Mouse (Mus musculus) layer of hippocampus, postnatal 10 days (tissue): ENCODE measurements around the gene Surf4. TPM values are rescaled to one million over a fixed set of nuclear protein-coding genes. Genes with fewer than 3 reads are reported as not detected.
"Not testable (repeated sequence)": the region's sequence is repeated elsewhere in the genome, so short reads cannot be mapped to it uniquely, and the experiment has no call there.

Experiments
- DNase-seq, 2 experiments: peaks; one replicate each; pipeline ENCODE4 v3.0.0; 2021; ENCODE audit warnings: low spot score in 2 of 2
- total RNA-seq, 2 experiments: library from RNA; stranded (reverse); gene quantifications; 2 replicates each; pipeline ENCODE4 v1.2.3; 2021

Gene Surf4
- total RNA-seq, 2 experiments from 2014 or later, result 62.1 to 64.0 TPM

GRCm38 (mm10) chr2:26905936-26906335 lies 27.8 kb downstream of the Surf4 start:
- DNase-seq, result no peak

DNA sequence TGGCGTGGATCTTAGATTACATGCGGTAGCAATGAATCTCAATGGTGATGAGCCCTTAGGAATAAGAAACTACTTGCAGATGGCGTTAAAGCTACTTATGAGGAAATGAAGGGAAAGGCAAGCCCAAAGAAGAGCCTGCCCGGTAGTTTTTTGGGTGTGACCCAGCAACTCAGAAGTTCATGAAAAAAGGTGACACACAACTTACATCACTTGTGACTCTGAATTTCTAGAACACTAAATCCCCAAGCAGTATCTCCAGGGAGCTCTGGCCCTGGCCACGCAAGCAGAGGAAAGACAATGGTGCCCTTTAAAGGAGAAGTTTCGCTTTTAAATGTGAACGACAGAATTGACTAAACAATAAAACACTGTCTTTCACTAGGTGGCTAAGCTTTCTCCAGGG lies 30.4 kb downstream of the Surf4 start:
- no peak for DNase-seq

GRCm38 (mm10) chr2:26902467-26903220 lies 31.1 kb downstream of the Surf4 start, which contains the start of gene Surf6:
TSS of gene Surf6 (minus strand) at chr2:26902879.
- peak; percentile 88 to 90 for DNase-seq

- no peak for DNase-seq
These were observed 31.8 kb downstream of the Surf4 start for GRCm38 (mm10) chr2:26901834-26902400.

GRCm38 (mm10) chr2:26900731-26901130 lies 33.0 kb downstream of the Surf4 start:
- DNase-seq, result no peak

DNA sequence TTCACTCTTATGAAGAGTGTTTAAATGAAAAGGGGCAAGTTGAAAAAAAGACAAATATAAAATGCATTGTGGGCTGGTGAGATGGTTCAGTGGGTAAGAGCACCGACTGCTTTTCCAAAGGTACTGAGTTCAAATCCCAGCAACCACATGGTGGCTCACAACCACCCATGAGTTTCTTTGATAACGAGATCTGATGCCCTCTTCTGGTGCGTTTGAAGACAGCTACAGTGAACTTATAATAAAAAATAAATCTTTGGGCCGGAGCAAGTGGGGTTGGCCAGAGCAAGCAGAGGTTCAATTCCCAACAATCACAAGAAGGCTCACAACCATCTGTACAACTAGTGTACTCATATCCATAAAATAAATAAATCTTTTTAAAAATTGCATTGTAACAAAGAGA lies 37.8 kb downstream of the Surf4 start:
- DNase-seq, result no peak

DNA sequence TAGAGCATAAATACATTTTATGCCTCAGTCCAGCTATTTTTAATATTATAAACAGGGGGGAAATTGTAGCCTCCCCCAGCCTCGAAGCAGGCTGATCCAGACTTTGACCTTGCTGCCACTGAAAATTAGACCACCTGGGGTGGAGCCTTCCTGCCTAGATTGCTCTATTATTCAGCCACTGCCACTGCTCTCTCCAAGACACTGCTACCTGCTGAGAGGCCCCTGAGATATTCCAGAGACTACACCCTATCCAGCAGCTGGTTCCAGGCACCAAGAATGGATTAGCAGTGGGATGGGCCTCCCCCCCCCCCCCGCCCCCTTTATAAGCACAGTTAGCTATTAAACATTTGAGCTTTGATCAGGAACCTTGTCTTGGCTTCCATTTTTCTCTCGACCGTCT lies 47.6 kb downstream of the Surf4 start:
- not testable (repeated sequence) for DNase-seq

DNA sequence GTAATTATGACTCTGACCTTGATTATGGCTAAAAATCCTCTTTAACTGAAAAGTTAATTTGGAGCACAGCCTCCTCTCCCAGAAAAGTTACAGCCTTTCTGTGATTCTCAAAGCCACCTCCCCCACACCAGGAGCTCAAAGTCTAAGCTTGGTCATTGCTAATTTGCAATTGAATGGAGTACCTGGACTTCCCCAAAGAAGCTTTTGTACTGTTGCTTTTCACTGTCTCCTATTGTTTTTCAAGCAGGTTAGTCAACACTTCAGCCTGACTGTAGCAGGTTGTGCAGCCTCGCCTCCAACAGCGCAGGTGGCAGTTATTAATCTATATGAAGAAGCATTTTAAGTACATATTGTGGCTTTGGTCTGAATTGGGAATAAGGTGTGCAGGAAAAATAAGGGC lies 48.2 kb downstream of the Surf4 start:
- not testable (repeated sequence) for DNase-seq

- DNase-seq, result no peak
These were observed 55.2 kb downstream of the Surf4 start for GRCm38 (mm10) chr2:26878571-26878970.

- DNase-seq, result no peak
These were observed 63.1 kb downstream of the Surf4 start for GRCm38 (mm10) chr2:26870666-26871065.

Other genes starting within 250 kb of the Surf4 start
- not detected for gene Abo, start 68.9 kb downstream of the Surf4 start, total RNA-seq
- 10 to 100 TPM; 31.5 to 33.9 TPM for gene Surf6, start 31.0 kb downstream of the Surf4 start, total RNA-seq
- gene Med22, start 23.3 kb downstream of the Surf4 start, total RNA-seq, result 10 to 100 TPM; 44.5 to 45.9 TPM
- 100 to 1,000 TPM; 346 to 356 TPM for gene Rpl7a, start 23.2 kb downstream of the Surf4 start, total RNA-seq
- 10 to 100 TPM; 35.4 to 38.7 TPM for gene Surf2, start 17.6 kb downstream of the Surf4 start, total RNA-seq
- 10 to 100 TPM; 81.5 to 83.5 TPM for gene Surf1, start 17.4 kb downstream of the Surf4 start, total RNA-seq
- under 1 TPM; 0.20 to 0.39 TPM for gene Stkld1, start 119 bp upstream of the Surf4 start, total RNA-seq
- gene Rexo4, start 30.5 kb upstream of the Surf4 start, total RNA-seq, result 10 to 100 TPM; 49.2 to 51.9 TPM
- gene Adamts13, start 39.5 kb upstream of the Surf4 start, total RNA-seq, result 1 to 10 TPM; 1.3 to 1.4 TPM
- gene Cacfd1, start 76.0 kb upstream of the Surf4 start, total RNA-seq, result 10 to 100 TPM; 63.2 to 63.3 TPM
- gene Slc2a6, start 94.1 kb upstream of the Surf4 start, total RNA-seq, result 10 to 100 TPM; 44.3 to 44.9 TPM
- gene Mymk, start 138.3 kb upstream of the Surf4 start, total RNA-seq, result 1 to 10 TPM; 1.0 to 1.4 TPM
- gene Adamtsl2, start 145.5 kb upstream of the Surf4 start, total RNA-seq, result 10 to 100 TPM; 16.1 to 18.1 TPM
- gene Fam163b, start 208.6 kb upstream of the Surf4 start, total RNA-seq, result 100 to 1,000 TPM; 105 to 107 TPM
- gene Dbh, start 231.3 kb upstream of the Surf4 start, total RNA-seq, result under 1 TPM; 0.20 to 0.50 TPM